ENCODE assay signal across 19 mouse cellular contexts in genomic region chr14:36868769-36869362, GRCm38 (mm10).
DNase-seq lines count a peak whose midpoint lies in the region; ATAC-seq and TF ChIP-seq lines count a peak whose summit lies in the region.
"Had no signal": no experiment of that assay in that cellular context is flagged by ENCODE, and none has a peak within 500 bp of the region (broad histone marks: within the 10 kb centered on the region; RNA-seq: fewer than 3 reads in every experiment).

No protein-coding gene starts in this region.

- no peak overlapping the region for H3K9ac ChIP-seq in intestine, embryonic 15.5 days
- H3K9ac ChIP-seq: hindbrain, embryonic 13.5 days; limb, embryonic 13.5 days; liver, embryonic 14.5 days; midbrain, embryonic 13.5 days had no signal

- peak; percentile 33 for DNase-seq in heart, adult 11 months
- DNase-seq in heart, postnatal 25 days (ENCODE audit: low spot score): no peak
- peak; percentile 26 for DNase-seq in A20 (ENCODE audit: low read depth, low spot score)
- no peak for DNase-seq in thymus, postnatal 14 days
- no peak for DNase-seq in cerebellum, postnatal 25 days
- DNase-seq: adrenal gland, adult 8-10 months; cerebellum, adult 9-11 months; heart, postnatal 10 days; kidney, postnatal 36 days; thymus, postnatal 25 days had no signal

- ATAC-seq in megakaryocyte progenitor cell, adult 5-6 weeks (replicated peaks; ENCODE audit: poor library complexity): peak; percentile 54
- ATAC-seq in intestine, embryonic 15.5 days: no peak
- ATAC-seq: forebrain, embryonic 16.5 days; midbrain, embryonic 13.5 days had no signal

- H3K4me2 ChIP-seq in intestine, embryonic 15.5 days (replicated peaks): no peak overlapping the region
- H3K4me2 ChIP-seq: heart, embryonic 11.5 days; hindbrain, embryonic 13.5 days; limb, embryonic 13.5 days; midbrain, embryonic 13.5 days had no signal

- TF ChIP-seq POLR2A in bone marrow, adult 2 months (IDR thresholded peaks at IDR 0.05; ENCODE audit: borderline replicate concordance, control insufficient read depth, low read depth, low read length): no peak

- no peak overlapping the region for H3K4me3 ChIP-seq in bone marrow, adult 2 months (replicated peaks; ENCODE audit: control insufficient read depth, low read depth, low read length)
- H3K4me3 ChIP-seq in intestine, embryonic 15.5 days (replicated peaks): no peak overlapping the region
- H3K4me3 ChIP-seq: hindbrain, embryonic 13.5 days; limb, embryonic 13.5 days; midbrain, embryonic 13.5 days had no signal

- H3K36me3 ChIP-seq in intestine, embryonic 15.5 days: no peaks in the 10 kb centered on the region
- H3K36me3 ChIP-seq: hindbrain, embryonic 13.5 days; limb, embryonic 13.5 days; midbrain, embryonic 13.5 days had no signal

- no peaks in the 10 kb centered on the region for H3K9me3 ChIP-seq in intestine, embryonic 15.5 days
- H3K9me3 ChIP-seq: hindbrain, embryonic 13.5 days; limb, embryonic 13.5 days; midbrain, embryonic 13.5 days had no signal

- no peaks in the 10 kb centered on the region; the same call in 1 of the 2 replicates for H3K4me1 ChIP-seq in bone marrow, adult 2 months (ENCODE audit: control insufficient read depth, insufficient read depth, low read length)
- no peaks in the 10 kb centered on the region for H3K4me1 ChIP-seq in intestine, embryonic 15.5 days (replicated peaks)
- H3K4me1 ChIP-seq: limb, embryonic 13.5 days had no signal

- intact Hi-C loops in heart, postnatal 25 days (cut with DNase I): loop anchor here (1.0 kb wide), 1 partner anchor 80 kb away; no protein-coding TSS in a partner anchor

- no peak for TF ChIP-seq CTCF in bone marrow, adult 2 months (IDR thresholded peaks at IDR 0.05; ENCODE audit: control insufficient read depth, insufficient read depth, low read length)

- 11% methylated on average over 14 of the region's 14 CpGs for WGBS in bone marrow, adult 2 months
- 69% methylated on average over 14 of the region's 14 CpGs for WGBS in intestine, embryonic 15.5 days

- peak overlapping the region; percentile 82 for H3K27ac ChIP-seq in bone marrow, adult 2 months (ENCODE audit: control insufficient read depth, insufficient read depth, low read depth, low read length, poor library complexity)
- no peak overlapping the region for H3K27ac ChIP-seq in intestine, embryonic 15.5 days
- H3K27ac ChIP-seq: hindbrain, embryonic 13.5 days; limb, embryonic 13.5 days; liver, embryonic 14.5 days; midbrain, embryonic 13.5 days had no signal

- no peaks in the 10 kb centered on the region for H3K27me3 ChIP-seq in intestine, embryonic 15.5 days (replicated peaks)
- H3K27me3 ChIP-seq: hindbrain, embryonic 13.5 days; limb, embryonic 13.5 days; midbrain, embryonic 13.5 days had no signal

Comparison
In these comparisons a context has a peak if more than half of its experiments do, and no peak if none do; other contexts are left out.
1. DNase-seq: peak in heart, adult 11 months (single experiment) and A20 (single experiment); none in heart, postnatal 25 days (single experiment), thymus, postnatal 14 days (single experiment) and cerebellum, postnatal 25 days (0 of 2).